Mouse (Mus musculus): ENCODE data around the gene Drosha. TPM values are rescaled to one million over a fixed set of nuclear protein-coding genes. Genes with fewer than 3 reads are reported as not detected.
"Not testable (repeated sequence)": the region's sequence is repeated elsewhere in the genome, so short reads cannot be mapped to it uniquely, and the experiment has no call there.

Drosha gene
- 10 to 100 TPM; 91.1 to 93.5 TPM for total RNA-seq (2021)
- long read RNA-seq, full-length matches to known transcripts = 7 of 36 reads
- long read RNA-seq, partial matches to known transcripts = 21 of 36 reads
- long read RNA-seq, other reads (novel, unspliced or antisense) = 8 of 36 reads

- DNase-seq (ENCODE audit: low spot score in 2 of 2) = peak; percentile 99 to 100
Measured at GRCm38 (mm10) chr15:12824197-12824952, at the start of gene Drosha, which contains the start of gene 6030458C11Rik. Drosha (plus strand) TSS chr15:12824815. 6030458C11Rik (minus strand) TSS chr15:12824649.

GRCm38 (mm10) chr15:12781296-12781695 lies 43.3 kb upstream of the Drosha start:
- DNase-seq (ENCODE audit: low spot score in 2 of 2) = no peak

- no peak for DNase-seq (ENCODE audit: low spot score in 2 of 2)
Measured at GRCm38 (mm10) chr15:12781729-12782326, 42.8 kb upstream of the Drosha start.

- no peak for DNase-seq (ENCODE audit: low spot score in 2 of 2)
Measured at GRCm38 (mm10) chr15:12788536-12788935, 36.1 kb upstream of the Drosha start.

GRCm38 (mm10) chr15:12789406-12789867 lies 35.2 kb upstream of the Drosha start:
- DNase-seq (ENCODE audit: low spot score in 2 of 2) = no peak

- no peak for DNase-seq (ENCODE audit: low spot score in 2 of 2)
Measured at GRCm38 (mm10) chr15:12794311-12794710, 30.3 kb upstream of the Drosha start.

GRCm38 (mm10) chr15:12795457-12795894 lies 29.1 kb upstream of the Drosha start:
- DNase-seq (ENCODE audit: low spot score in 2 of 2) = peak; percentile 57 to 69

- DNase-seq (ENCODE audit: low spot score in 2 of 2) = no peak
Measured at GRCm38 (mm10) chr15:12795909-12796470, 28.6 kb upstream of the Drosha start.

- no peak for DNase-seq (ENCODE audit: low spot score in 2 of 2)
Measured at GRCm38 (mm10) chr15:12798043-12798442, 26.6 kb upstream of the Drosha start.

GRCm38 (mm10) chr15:12800405-12801141 lies 24.0 kb upstream of the Drosha start:
- no peak for DNase-seq (ENCODE audit: low spot score in 2 of 2)

GRCm38 (mm10) chr15:12801142-12801506 lies 23.5 kb upstream of the Drosha start:
- DNase-seq (ENCODE audit: low spot score in 2 of 2) = not testable (repeated sequence)

- no peak for DNase-seq (ENCODE audit: low spot score in 2 of 2)
Measured at GRCm38 (mm10) chr15:12805071-12805470, 19.5 kb upstream of the Drosha start.

GRCm38 (mm10) chr15:12807088-12807487 lies 17.5 kb upstream of the Drosha start:
- DNase-seq (ENCODE audit: low spot score in 2 of 2) = no peak

- DNase-seq (ENCODE audit: low spot score in 2 of 2) = no peak
Measured at GRCm38 (mm10) chr15:12809305-12809704, 15.3 kb upstream of the Drosha start.

- no peak for DNase-seq (ENCODE audit: low spot score in 2 of 2)
Measured at GRCm38 (mm10) chr15:12812646-12813045, 12.0 kb upstream of the Drosha start.

- DNase-seq (ENCODE audit: low spot score in 2 of 2) = no peak
Measured at GRCm38 (mm10) chr15:12817592-12817991, 7.0 kb upstream of the Drosha start.

GRCm38 (mm10) chr15:12822416-12823395 lies 1.9 kb upstream of the Drosha start:
- DNase-seq (ENCODE audit: low spot score in 2 of 2) = no peak

GRCm38 (mm10) chr15:12823455-12824119 lies 1.0 kb upstream of the Drosha start:
- no peak for DNase-seq (ENCODE audit: low spot score in 2 of 2)

- DNase-seq (ENCODE audit: low spot score in 2 of 2) = no peak
Measured at GRCm38 (mm10) chr15:12824965-12825364, 350 bp downstream of the Drosha start.

All from layer of hippocampus, postnatal 10 days (tissue).